Mouse (Mus musculus): Measurements from ENCODE around the gene Usp8.

GRCm38 (mm10) chr2:126775951-126776350 lies 68.8 kb downstream of the Usp8 start:
- no peak for TF ChIP-seq CTCF (IDR thresholded peaks at IDR 0.05; ENCODE audit: low read depth)
- no peak for TF ChIP-seq EP300 (IDR thresholded peaks at IDR 0.05; ENCODE audit: low read depth)
